Mouse (Mus musculus) heart, embryonic 14.5 days (tissue): Measurements from ENCODE around the gene Med16. TPM values are rescaled to one million over a fixed set of nuclear protein-coding genes. Genes with fewer than 3 reads are reported as not detected.

Experiments used
- ATAC-seq: fragments of 200-750 bp; cut with Nextera tagmentation; 2 replicates; pipeline ENCODE4 v1.8.0; 2017; ENCODE audit warnings: low read depth, moderate TSS enrichment; ENCODE audit not compliant: insufficient number of reproducible peaks, insufficient read depth, low FRiP score
- H3K27ac ChIP-seq, 2 experiments: fragments of 200-500 bp in 1 of 2; fragments of 300-500 bp in 1 of 2; sonication (generic) in 1 of 2; replicated peaks in 1 of 2; 2 replicates each; pipeline ENCODE4 v1.5.1; 2012 to 2014; ENCODE audit warnings: low read depth in 2 of 2, low read length in 2 of 2, control low read depth in 1 of 2, mild to moderate bottlenecking in 1 of 2, mixed read lengths in 1 of 2; ENCODE audit not compliant: control insufficient read depth in 1 of 2, insufficient read depth in 1 of 2
- H3K27me3 ChIP-seq: fragments of 300-500 bp; sonication (generic); 2 replicates; pipeline ENCODE4 v1.6.1; 2014; ENCODE audit warnings: mild to moderate bottlenecking, low read length, control low read depth; ENCODE audit not compliant: control insufficient read depth, insufficient read depth
- H3K36me3 ChIP-seq: fragments of 300-500 bp; sonication (generic); 2 replicates; pipeline ENCODE4 v1.6.1; 2014; ENCODE audit warnings: mild to moderate bottlenecking, control low read depth, low read length, mixed read lengths; ENCODE audit not compliant: control insufficient read depth, insufficient read depth
- H3K4me1 ChIP-seq, 2 experiments: fragments of 200-500 bp in 1 of 2; fragments of 300-500 bp in 1 of 2; sonication (generic) in 1 of 2; 2 replicates each; pipeline ENCODE4 v1.6.1; 2012 to 2014; ENCODE audit warnings: low read length in 2 of 2, control low read depth in 1 of 2, mixed read lengths in 1 of 2; ENCODE audit not compliant: control insufficient read depth in 2 of 2, insufficient read depth in 2 of 2
- H3K4me2 ChIP-seq: fragments of 300-500 bp; sonication (generic); 2 replicates; pipeline ENCODE4 v1.6.1; 2014; ENCODE audit warnings: mild to moderate bottlenecking, low read length
- H3K4me3 ChIP-seq, 2 experiments: fragments of 200-500 bp in 1 of 2; fragments of 300-500 bp in 1 of 2; sonication (generic) in 1 of 2; 2 replicates each; pipeline ENCODE4 v1.5.1; 2012 to 2014; ENCODE audit warnings: low read length in 2 of 2, mild to moderate bottlenecking in 2 of 2, control low read depth in 1 of 2, low read depth in 1 of 2, moderate library complexity in 1 of 2; ENCODE audit not compliant: control insufficient read depth in 1 of 2, insufficient read depth in 1 of 2
- H3K9ac ChIP-seq: fragments of 300-500 bp; sonication (generic); 2 replicates; pipeline ENCODE4 v1.6.1; 2014; ENCODE audit warnings: mild to moderate bottlenecking, low read length
- H3K9me3 ChIP-seq: fragments of 300-500 bp; sonication (generic); 2 replicates; pipeline ENCODE4 v1.6.1; 2016; ENCODE audit warnings: low read length, control low read depth; ENCODE audit not compliant: control insufficient read depth
- WGBS: fragments of 180-500 bp; shearing (Covaris S2); extraction: QIAGEN DNeasy Blood & Tissue Kit; methylation state at CpG from one replicate; pipeline ENCODE4 v1.1.7; 2014; 5-methylcytosine and 5-hydroxymethylcytosine counted together
- polyA plus RNA-seq: library from polyadenylated mRNA; unstranded; fragments of >200 nt; fragmentation: Nextera tagmentation; extraction: Ambion mirVana; gene quantifications from 2 replicates; pipeline ENCODE4 v1.2.1, GENCODE M21; 2014

The Med16 gene
- polyA plus RNA-seq, 1 experiment from 2014 or later = 34.7 TPM

DNA sequence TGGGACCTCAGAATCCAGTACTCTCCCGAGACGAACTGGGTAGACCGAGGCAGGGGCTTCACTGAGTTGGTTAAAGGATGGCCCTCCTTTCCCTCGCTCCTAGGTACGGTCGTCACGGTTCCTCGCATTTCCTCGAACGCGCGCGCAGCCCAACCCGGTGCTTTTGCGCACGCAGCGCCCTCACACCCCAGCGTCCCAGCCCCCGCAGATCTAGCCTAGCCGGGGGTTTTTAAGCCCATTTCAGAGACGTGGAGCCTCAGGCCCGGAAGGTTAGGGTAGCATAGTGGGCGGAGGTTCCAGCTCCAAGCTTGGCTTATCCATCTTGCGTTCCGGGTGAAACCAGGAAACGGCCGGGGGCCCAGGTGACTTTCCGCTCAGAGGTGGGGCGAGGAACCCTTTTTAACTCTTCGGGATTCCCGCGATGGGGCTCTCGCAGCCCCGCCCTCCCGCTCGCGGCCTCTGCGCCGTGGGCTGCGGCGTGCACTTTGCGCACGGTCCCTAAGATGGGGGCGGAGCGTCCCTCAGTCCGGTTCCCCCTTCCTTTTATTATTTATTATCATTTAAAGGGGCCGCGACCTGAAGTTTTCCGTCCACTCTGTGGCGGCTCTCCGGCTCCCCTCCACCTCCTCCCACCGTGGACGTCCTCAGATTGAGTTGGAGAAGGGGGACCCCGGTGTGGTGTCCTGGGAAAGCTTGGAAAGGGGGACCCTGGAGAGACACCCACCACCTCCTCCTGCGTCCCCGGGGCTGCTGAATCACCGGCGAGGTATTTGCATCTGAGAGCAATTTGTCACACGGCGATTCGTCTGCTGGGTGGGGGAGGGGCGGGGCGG is 18.0 kb upstream of the Med16 start, which contains the start of gene Arid3a:
TSS of gene Arid3a (plus strand) at position 553 of the 833 bp plus-strand sequence.
- Histone ChIP-seq H3K27ac (peak within 1 kb of the TSS; percentile 88 to 94), H3K9me3 (no peaks in the 10 kb centered on the region), H3K9ac (peak within 1 kb of the TSS; percentile 95), H3K27me3 (peaks cover 18% of the 10 kb centered on the region), H3K36me3 (peaks cover 11% of the 10 kb centered on the region), H3K4me2 (peak within 1 kb of the TSS; percentile 83), H3K4me3 (peak within 1 kb of the TSS; percentile 89 to 93), H3K4me1 (peaks cover 9 to 29% of the 10 kb centered on the region in 2 experiments)
- under 1% methylated on average over 63 of the region's 63 CpGs for whole genome bisulfite sequencing
- ATAC-seq = peak; percentile 68

DNA sequence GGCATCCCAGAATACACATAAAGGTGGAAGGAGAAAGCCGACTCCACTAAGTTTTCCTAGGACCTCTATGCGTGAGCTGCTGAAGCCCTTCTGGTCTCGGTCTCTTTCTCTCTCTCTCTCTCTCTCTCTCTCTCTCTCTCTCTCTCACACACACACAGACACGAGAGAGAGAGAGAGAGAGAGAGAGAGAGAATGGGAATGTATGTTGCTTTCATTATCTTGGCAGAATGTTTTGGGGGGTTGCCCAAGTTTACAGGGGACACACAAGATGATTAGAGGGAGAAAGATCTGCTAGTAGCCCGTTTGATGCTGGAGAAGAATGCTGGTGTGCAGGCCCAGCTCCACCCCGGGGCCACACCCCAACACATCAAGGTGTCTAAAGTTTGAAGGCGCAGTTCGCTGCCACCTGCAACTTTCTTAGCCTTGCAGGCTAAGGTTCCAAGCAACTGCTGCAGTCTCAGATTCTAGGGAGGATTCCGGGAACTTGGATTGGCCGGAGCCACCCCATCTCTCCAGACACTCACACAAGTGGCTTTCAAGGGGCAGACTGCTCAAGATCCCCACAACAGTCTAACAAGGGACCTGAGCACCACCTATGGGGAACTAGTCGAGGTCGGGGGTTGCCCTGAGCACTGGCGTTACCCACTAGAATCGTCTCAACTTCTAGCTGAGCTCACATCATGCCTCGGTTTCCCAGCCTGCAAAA is 17.2 kb upstream of the Med16 start:
- no peak for ATAC-seq
- Histone ChIP-seq H3K4me3 (peak overlapping the region; percentile 89 to 93), H3K9ac (peak overlapping the region; percentile 95), H3K27ac (peak overlapping the region; percentile 38 to 94; a peak in 3 of 4 replicates), H3K27me3 (peaks cover 25% of the 10 kb centered on the region), H3K4me2 (peak overlapping the region; percentile 83), H3K4me1 (peaks cover 9 to 33% of the 10 kb centered on the region in 2 experiments), H3K36me3 (peaks cover 4% of the 10 kb centered on the region), H3K9me3 (no peaks in the 10 kb centered on the region)
- 6% methylated on average over 15 of the region's 15 CpGs for WGBS

DNA sequence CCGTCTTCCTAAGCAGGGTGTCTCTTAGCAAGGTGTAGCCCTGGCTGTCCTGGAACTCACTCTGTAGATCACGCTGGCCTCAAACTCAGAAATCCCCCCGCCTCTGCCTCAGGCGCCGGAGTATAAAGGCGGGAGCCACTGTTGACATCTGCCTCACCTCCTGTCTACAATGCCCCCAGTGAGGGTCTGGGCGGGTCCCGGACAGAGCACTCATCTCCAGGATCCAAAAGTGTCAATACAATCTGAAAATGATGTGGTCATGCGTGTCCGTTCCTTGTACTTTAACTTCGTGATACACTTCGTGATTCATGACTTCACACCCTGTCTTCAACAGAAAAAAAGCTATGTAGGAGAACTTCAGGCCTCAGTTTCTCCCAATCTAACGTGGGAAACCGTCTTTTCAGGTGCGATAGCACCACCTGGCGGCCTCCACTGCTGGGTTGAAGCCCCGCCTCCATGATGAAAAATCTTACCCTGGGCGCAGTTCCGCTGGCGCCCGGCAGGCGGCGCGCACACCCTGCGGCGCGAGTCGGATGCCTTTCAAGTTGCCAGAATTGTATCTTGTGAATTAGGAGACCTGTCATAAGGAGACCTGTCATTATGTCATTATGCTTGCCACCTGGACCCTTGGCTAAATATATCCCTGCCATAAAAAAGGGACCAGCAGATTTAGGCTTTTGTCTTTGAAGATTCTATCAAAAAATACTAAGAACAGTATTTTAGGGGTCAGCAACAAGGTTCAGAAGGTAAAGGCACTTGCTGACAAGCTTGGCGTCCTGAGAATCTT is 16.5 kb upstream of the Med16 start:
- peak overlapping the region in 1 of 2 experiments; percentile 94; a peak in 1 of 4 replicates for H3K27ac ChIP-seq
- no peak for ATAC-seq
- H3K9me3 ChIP-seq = no peaks in the 10 kb centered on the region
- H3K4me2 ChIP-seq = peak overlapping the region; percentile 83
- H3K27me3 ChIP-seq = peaks cover 33% of the 10 kb centered on the region
- WGBS = 9% methylated on average over 29 of the region's 29 CpGs
- 0 out of 2 replicates have a peak overlapping the region, but pooled peaks have one; percentile 95 for H3K9ac ChIP-seq
- no peaks in the 10 kb centered on the region for H3K36me3 ChIP-seq
- H3K4me3 ChIP-seq = peak overlapping the region in 1 of 2 experiments; percentile 93; a peak in 2 of 4 replicates
- peaks cover 9 to 39% of the 10 kb centered on the region in 2 experiments for H3K4me1 ChIP-seq

DNA sequence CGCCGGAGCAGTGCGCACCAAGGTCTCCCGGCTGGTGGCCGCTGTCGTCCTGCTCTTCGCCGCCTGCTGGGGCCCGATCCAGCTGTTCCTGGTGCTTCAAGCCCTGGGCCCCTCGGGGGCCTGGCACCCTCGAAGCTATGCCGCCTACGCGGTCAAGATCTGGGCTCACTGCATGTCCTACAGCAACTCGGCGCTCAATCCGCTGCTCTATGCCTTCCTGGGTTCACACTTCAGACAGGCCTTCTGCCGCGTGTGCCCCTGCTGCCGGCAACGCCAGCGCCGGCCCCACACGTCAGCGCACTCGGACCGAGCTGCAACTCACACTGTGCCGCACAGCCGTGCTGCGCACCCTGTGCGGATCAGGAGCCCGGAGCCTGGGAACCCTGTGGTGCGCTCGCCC is 12.8 kb upstream of the Med16 start:
- Histone ChIP-seq H3K4me2 (peak overlapping the region; percentile 69), H3K36me3 (no peaks in the 10 kb centered on the region), H3K9me3 (no peaks in the 10 kb centered on the region), H3K4me3 (peak overlapping the region; percentile 14 to 38), H3K27ac (no peak overlapping the region), H3K27me3 (peaks cover 62% of the 10 kb centered on the region), H3K9ac (peak overlapping the region; percentile 47), H3K4me1 (peaks cover 11 to 32% of the 10 kb centered on the region in 2 experiments)
- no peak for ATAC-seq
- WGBS = 2% methylated on average over 34 of the region's 34 CpGs

DNA sequence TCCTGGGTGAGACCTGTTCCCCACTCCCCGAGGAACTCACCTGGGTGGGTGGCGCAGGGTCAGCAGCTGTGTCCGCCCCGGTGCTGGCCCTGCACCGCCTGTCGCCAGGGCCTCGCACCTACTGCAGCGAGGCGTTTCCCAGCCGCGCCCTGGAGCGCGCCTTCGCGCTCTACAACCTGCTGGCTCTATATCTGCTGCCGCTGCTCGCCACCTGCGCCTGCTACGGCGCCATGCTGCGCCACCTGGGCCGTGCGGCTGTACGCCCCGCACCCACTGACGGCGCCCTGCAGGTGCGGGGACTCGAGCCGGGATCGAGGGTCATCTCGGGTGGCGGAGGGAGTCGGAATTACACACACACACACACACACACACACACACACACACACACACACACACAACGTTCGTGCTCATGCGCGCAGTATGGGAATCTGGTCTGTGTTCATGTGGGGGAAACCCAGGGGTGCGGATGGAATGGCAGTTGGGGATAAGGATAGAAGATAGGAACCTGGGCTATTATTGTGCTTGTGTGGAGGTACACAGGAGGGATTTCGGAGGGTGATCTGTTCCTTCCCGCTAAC is 12.3 kb upstream of the Med16 start, which contains the start of gene R3hdm4:
TSS of gene R3hdm4 (minus strand) at position 251 of the 578 bp plus-strand sequence.
- peak within 1 kb of the TSS; percentile 69 for H3K4me2 ChIP-seq
- H3K27ac ChIP-seq = no peak within 1 kb of the TSS
- peaks cover 7 to 29% of the 10 kb centered on the region in 2 experiments for H3K4me1 ChIP-seq

DNA sequence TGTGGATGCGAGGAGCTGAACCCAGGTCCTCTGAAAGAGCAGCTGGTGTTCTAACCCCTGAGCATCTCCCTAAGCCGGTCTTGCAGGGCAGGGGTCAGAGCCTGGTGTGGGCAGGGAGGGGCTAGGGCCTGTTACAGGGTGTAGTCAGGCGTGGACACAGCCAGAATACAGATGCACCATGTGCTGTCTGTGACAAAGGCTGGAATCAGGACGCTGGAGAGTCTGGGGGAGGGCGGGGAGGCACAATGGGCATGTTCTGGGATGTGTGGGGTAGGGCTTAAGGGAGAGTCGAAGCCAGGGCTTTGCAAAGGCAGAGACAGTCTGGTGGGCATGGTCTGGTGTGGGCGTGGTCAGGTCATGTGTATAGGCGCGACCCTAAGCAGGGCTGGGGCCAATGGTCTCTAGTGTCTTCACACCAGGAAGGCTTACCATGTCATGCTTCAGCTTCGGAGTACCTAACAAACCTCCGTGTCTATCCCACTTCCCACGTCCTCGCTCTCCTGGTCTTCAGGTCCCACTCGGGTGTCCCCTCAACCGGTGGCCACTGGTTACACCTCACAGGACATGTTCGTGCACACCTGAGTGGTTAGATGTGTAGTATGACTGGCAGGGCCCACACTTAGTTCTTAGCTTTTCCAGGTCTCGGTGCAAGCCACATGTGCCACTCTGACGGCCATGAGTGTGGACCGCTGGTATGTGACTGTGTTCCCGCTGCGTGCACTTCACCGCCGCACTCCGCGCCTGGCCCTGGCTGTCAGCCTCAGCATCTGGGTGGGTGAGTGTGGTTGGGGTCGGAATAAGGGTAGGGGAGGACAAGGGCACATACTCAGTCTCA is 11.6 kb upstream of the Med16 start:
- Histone ChIP-seq H3K27me3 (peaks cover 62% of the 10 kb centered on the region), H3K9ac (no peak overlapping the region), H3K27ac (no peak overlapping the region), H3K9me3 (no peaks in the 10 kb centered on the region), H3K4me1 (peaks cover 8 to 28% of the 10 kb centered on the region in 2 experiments), H3K4me3 (peak overlapping the region in 1 of 2 experiments; percentile 38; a peak in 1 of 4 replicates), H3K36me3 (no peaks in the 10 kb centered on the region), H3K4me2 (peak overlapping the region; percentile 69; the same call in 1 of the 2 replicates)
- ATAC-seq = no peak
- 26% methylated on average over 26 of the region's 26 CpGs for WGBS

More for the DNA sequence above, 12.3 kb upstream of the Med16 start, which contains the start of gene R3hdm4:
- Histone ChIP-seq H3K9ac (peak within 1 kb of the TSS; percentile 47), H3K9me3 (no peaks in the 10 kb centered on the region), H3K27me3 (peaks cover 62% of the 10 kb centered on the region), H3K36me3 (no peaks in the 10 kb centered on the region), H3K4me3 (peak within 1 kb of the TSS; percentile 14 to 38)
- ATAC-seq = no peak
- WGBS = 9% methylated on average over 40 of the region's 41 CpGs
